In the genomic region with DNA sequence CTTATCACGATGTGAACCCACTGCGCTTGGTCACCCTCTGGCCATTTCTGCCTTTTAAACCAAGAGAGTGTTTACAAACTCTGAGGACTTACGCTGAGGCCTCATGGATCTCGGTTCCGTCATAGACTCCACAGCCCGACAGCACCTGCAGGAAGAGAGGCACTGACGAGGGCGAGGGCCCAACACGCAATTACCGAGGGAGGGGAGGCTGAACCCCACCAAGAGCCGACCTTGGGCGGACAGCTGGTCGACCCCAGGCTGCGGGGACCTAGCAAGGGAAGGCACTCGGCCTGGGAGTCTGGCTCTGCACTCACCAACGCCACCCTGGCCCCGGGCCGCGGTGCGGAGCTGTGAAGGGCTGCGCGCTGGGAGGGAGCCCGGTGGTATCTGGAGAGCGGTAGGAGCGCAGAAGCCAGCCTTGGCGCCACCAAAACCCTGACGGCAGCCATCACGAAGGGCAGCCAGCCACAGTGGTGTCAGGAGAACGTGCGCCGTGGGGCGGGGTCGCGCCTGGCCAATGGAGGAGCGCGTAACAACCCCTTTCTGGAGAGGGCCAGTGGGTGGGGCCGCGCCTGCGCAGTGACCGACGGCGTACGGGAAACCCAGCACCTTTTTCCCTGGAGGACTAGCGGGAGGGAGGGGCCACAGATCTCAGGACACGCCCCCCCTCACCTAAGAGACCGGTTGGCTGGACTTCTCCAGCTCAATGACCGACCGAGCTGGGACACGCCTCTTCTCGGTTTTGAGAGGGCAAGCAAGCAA, we compare ENCODE assay signal across 8 mouse cellular contexts. TPM values are rescaled to one million over a fixed set of nuclear protein-coding genes. Genes with fewer than 3 reads are reported as not detected.
A peak's percentile ranks its signal among the peaks of the same experiment; 100 is the strongest.
DNase-seq lines count a peak whose midpoint lies in the region; ATAC-seq lines count a peak whose summit lies in the region.

Gene D10Jhu81e (minus strand): TSS at position 502 of the 762 bp plus-strand sequence.

- ATAC-seq in CD4-positive, CD25-positive, alpha-beta regulatory T cell, adult 4 months = peak; percentile 98
- peak; percentile 97 for ATAC-seq in heart, embryonic 14.5 days (ENCODE audit: insufficient number of reproducible peaks, insufficient read depth, low FRiP score, low read depth)
- peak; percentile 97 for ATAC-seq in liver, embryonic 13.5 days (ENCODE audit: low read depth)
- peak; percentile 97 for ATAC-seq in stomach, embryonic 16.5 days (ENCODE audit: insufficient read depth, low FRiP score)

- H3K4me2 ChIP-seq in heart, embryonic 14.5 days (ENCODE audit: low read length) = peak within 1 kb of the TSS; percentile 86
- peak within 1 kb of the TSS; percentile 98 for H3K4me2 ChIP-seq in liver, embryonic 13.5 days
- peak within 1 kb of the TSS; percentile 92 for H3K4me2 ChIP-seq in stomach, embryonic 16.5 days (ENCODE audit: low read depth, low read length)

- peak within 1 kb of the TSS; percentile 62 to 84 for H3K4me3 ChIP-seq in heart, embryonic 14.5 days (ENCODE audit: control insufficient read depth in 1 of 2, insufficient read depth in 1 of 2, low read depth in 1 of 2, low read length in 2 of 2)
- peak within 1 kb of the TSS; percentile 86 for H3K4me3 ChIP-seq in liver, embryonic 13.5 days (replicated peaks)
- H3K4me3 ChIP-seq in stomach, embryonic 16.5 days (replicated peaks; ENCODE audit: low read length) = peak within 1 kb of the TSS; percentile 89

- peak within 1 kb of the TSS; percentile 31 to 78 for H3K27ac ChIP-seq in heart, embryonic 14.5 days (replicated peaks in 1 of 2; ENCODE audit: control insufficient read depth in 1 of 2, insufficient read depth in 1 of 2, low read depth in 2 of 2, low read length in 2 of 2)
- H3K27ac ChIP-seq in liver, embryonic 13.5 days = peak within 1 kb of the TSS; percentile 84
- peak within 1 kb of the TSS; percentile 67 for H3K27ac ChIP-seq in stomach, embryonic 16.5 days (ENCODE audit: low read length)

- no peaks in the 10 kb centered on the region for H3K27me3 ChIP-seq in heart, embryonic 14.5 days (ENCODE audit: control insufficient read depth, insufficient read depth, low read length)
- no peaks in the 10 kb centered on the region for H3K27me3 ChIP-seq in liver, embryonic 13.5 days
- no peaks in the 10 kb centered on the region for H3K27me3 ChIP-seq in stomach, embryonic 16.5 days (ENCODE audit: control insufficient read depth, insufficient read depth, low read length)

- no peaks in the 10 kb centered on the region for H3K9me3 ChIP-seq in heart, embryonic 14.5 days (ENCODE audit: control insufficient read depth, low read length)
- H3K9me3 ChIP-seq in liver, embryonic 13.5 days (replicated peaks) = no peaks in the 10 kb centered on the region
- H3K9me3 ChIP-seq in stomach, embryonic 16.5 days (replicated peaks; ENCODE audit: control insufficient read depth, low read length) = no peaks in the 10 kb centered on the region

- peaks cover 10% of the 10 kb centered on the region in 2 experiments for H3K4me1 ChIP-seq in heart, embryonic 14.5 days (ENCODE audit: control insufficient read depth in 2 of 2, insufficient read depth in 2 of 2, low read length in 2 of 2)
- H3K4me1 ChIP-seq in liver, embryonic 13.5 days (replicated peaks) = peaks cover 29% of the 10 kb centered on the region
- peaks cover 7% of the 10 kb centered on the region for H3K4me1 ChIP-seq in stomach, embryonic 16.5 days (ENCODE audit: control insufficient read depth, insufficient read depth, low read length)

- WGBS in heart, embryonic 14.5 days = under 1% methylated on average over 50 of the region's 50 CpGs
- under 1% methylated on average over 50 of the region's 50 CpGs for WGBS in liver, embryonic 13.5 days (ENCODE audit: insufficient replicate concordance)
- WGBS in stomach, embryonic 16.5 days = under 1% methylated on average over 50 of the region's 50 CpGs

- peak within 1 kb of the TSS; percentile 88 for H3K9ac ChIP-seq in heart, embryonic 14.5 days (ENCODE audit: low read length)
- peak within 1 kb of the TSS; percentile 88 for H3K9ac ChIP-seq in liver, embryonic 13.5 days
- H3K9ac ChIP-seq in stomach, embryonic 16.5 days (ENCODE audit: low read length) = peak within 1 kb of the TSS; percentile 93

- H3K36me3 ChIP-seq in heart, embryonic 14.5 days (ENCODE audit: control insufficient read depth, insufficient read depth, low read length) = peaks cover 70% of the 10 kb centered on the region
- H3K36me3 ChIP-seq in liver, embryonic 13.5 days = peaks cover 73% of the 10 kb centered on the region
- peaks cover 22% of the 10 kb centered on the region for H3K36me3 ChIP-seq in stomach, embryonic 16.5 days (ENCODE audit: control insufficient read depth, insufficient read depth, low read length)

- DNase-seq in c-Kit-negative CD71-positive TER-119-positive erythroid progenitor cells, embryonic 14.5 days (ENCODE audit: low read depth, low spot score) = peak; percentile 96
- peak; percentile 90 for DNase-seq in fibroblast of lung, adult 2 months (ENCODE audit: low read depth)
- peak; percentile 100 for DNase-seq in kidney, postnatal 14 days
- peak; percentile 100 for DNase-seq in liver, embryonic 13.5 days
- peak; percentile 98 for DNase-seq in neural tube, embryonic 10.5 days (ENCODE audit: extremely low spot score, low spot score)

RNA-seq across cellular contexts. Expression of gene D10Jhu81e, which starts in this region (rescaled TPM):
- polyA plus RNA-seq in CD4-positive, CD25-positive, alpha-beta regulatory T cell, adult 4 months (2017; shearing (Covaris generic)) = 10 to 100 TPM in 1 of 2 experiments, 1 to 10 TPM in 1; 7.5 to 42.9 TPM
- 24.2 and 36.2 TPM in 2 replicates for polyA plus RNA-seq in heart, embryonic 14.5 days (2014; fragmentation: Nextera tagmentation; extraction: Ambion mirVana)
- polyA plus RNA-seq in liver, embryonic 13.5 days (2015; fragmentation: Nextera tagmentation; extraction: Ambion mirVana) = 17.5 and 18.6 TPM in 2 replicates
- polyA plus RNA-seq in stomach, embryonic 16.5 days (2015; fragmentation: Nextera tagmentation; extraction: Ambion mirVana) = 39.5 and 46.6 TPM in 2 replicates

Comparison
In these comparisons a context has a peak if more than half of its experiments do, and no peak if none do; other contexts are left out.
1. Peak in every context shown above with its lines: DNase-seq, ATAC-seq, H3K4me3 ChIP-seq and H3K27ac ChIP-seq.